Mouse (Mus musculus) midbrain, embryonic 11.5 days (tissue): Measurements from ENCODE around the gene Steap3. TPM values are rescaled to one million over a fixed set of nuclear protein-coding genes. Genes with fewer than 3 reads are reported as not detected.

Experiments used
- ATAC-seq: fragments of 200-750 bp; cut with Nextera tagmentation; 2 replicates; pipeline ENCODE4 v1.8.0; 2017; ENCODE audit warnings: moderate TSS enrichment, moderate library complexity; ENCODE audit not compliant: low FRiP score
- DNase-seq: peaks from one replicate; pipeline ENCODE4 v3.0.0; 2015; ENCODE audit warnings: low spot score; ENCODE audit errors: missing footprints
- H3K27ac ChIP-seq: fragments of 300-500 bp; sonication (generic); 2 replicates; pipeline ENCODE4 v1.5.1; 2014; ENCODE audit warnings: low read depth, low read length
- H3K27me3 ChIP-seq: fragments of 300-500 bp; sonication (generic); 2 replicates; pipeline ENCODE4 v1.6.1; 2014; ENCODE audit warnings: mild to moderate bottlenecking, low read length, moderate library complexity, mixed read lengths; ENCODE audit not compliant: control insufficient read depth, insufficient read depth
- H3K36me3 ChIP-seq: fragments of 300-500 bp; sonication (generic); 2 replicates; pipeline ENCODE4 v1.6.1; 2014; ENCODE audit warnings: mild to moderate bottlenecking, low read length, moderate library complexity, mixed read lengths; ENCODE audit not compliant: control insufficient read depth, insufficient read depth
- H3K4me1 ChIP-seq: fragments of 300-500 bp; sonication (generic); 2 replicates; pipeline ENCODE4 v1.6.1; 2014; ENCODE audit warnings: low read length; ENCODE audit not compliant: control insufficient read depth, insufficient read depth
- H3K4me2 ChIP-seq: fragments of 300-500 bp; sonication (generic); 2 replicates; pipeline ENCODE4 v1.6.1; 2014; ENCODE audit warnings: mild to moderate bottlenecking, moderate library complexity
- H3K4me3 ChIP-seq: fragments of 300-500 bp; sonication (generic); 2 replicates; pipeline ENCODE4 v1.5.1; 2014; ENCODE audit warnings: low read depth, low read length
- H3K9ac ChIP-seq: fragments of 300-500 bp; sonication (generic); 2 replicates; pipeline ENCODE4 v1.6.1; 2014; ENCODE audit warnings: low read length
- H3K9me3 ChIP-seq: fragments of 300-500 bp; sonication (generic); 2 replicates; pipeline ENCODE4 v1.6.1; 2016; ENCODE audit warnings: low read length; ENCODE audit not compliant: control insufficient read depth
- WGBS: fragments of 180-500 bp; shearing (Covaris S2); extraction: QIAGEN DNeasy Blood & Tissue Kit; methylation state at CpG from one replicate; pipeline ENCODE4 v1.1.7; 2014; 5-methylcytosine and 5-hydroxymethylcytosine counted together
- polyA plus RNA-seq: library from polyadenylated mRNA; unstranded; fragments of >200 nt; fragmentation: Nextera tagmentation; extraction: Ambion mirVana; gene quantifications from 2 replicates; pipeline ENCODE4 v1.2.1, GENCODE M21; 2014

Steap3 gene
- polyA plus RNA-seq, 1 experiment from 2014 or later, result 3.0 TPM

DNA sequence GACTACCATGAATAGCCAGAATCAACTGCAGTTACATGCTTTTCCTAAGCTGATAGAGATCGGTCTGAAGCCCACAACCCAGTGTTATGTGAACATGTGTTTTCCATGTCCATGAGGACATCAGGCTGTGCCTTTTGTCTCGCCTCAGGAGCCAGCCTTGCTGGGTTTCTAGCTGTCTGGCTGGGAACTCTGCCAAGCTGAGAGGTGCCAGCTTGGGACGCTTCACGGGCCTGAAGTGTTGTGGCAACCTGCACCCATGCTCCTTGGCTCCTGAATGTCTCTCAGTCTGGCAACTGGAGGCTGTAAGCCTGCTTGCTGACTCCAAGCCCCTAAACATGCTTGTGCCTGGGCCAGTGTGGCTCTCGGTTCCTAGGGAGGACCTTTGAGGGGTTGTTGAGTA is 130.0 kb downstream of the Steap3 start:
- no peak overlapping the region for H3K4me3 ChIP-seq
- DNase-seq, result no peak
- WGBS, result 80% methylated on average over 5 of the region's 5 CpGs

More for the DNA sequence above, 130.0 kb downstream of the Steap3 start:
- peaks cover 3% of the 10 kb centered on the region; the same call in 1 of the 2 replicates for H3K4me1 ChIP-seq
- H3K9me3 ChIP-seq, result no peaks in the 10 kb centered on the region
- no peaks in the 10 kb centered on the region for H3K27me3 ChIP-seq
- no peak overlapping the region for H3K27ac ChIP-seq
- no peak overlapping the region for H3K9ac ChIP-seq
- ATAC-seq, result no peak
- no peak overlapping the region for H3K4me2 ChIP-seq
- no peaks in the 10 kb centered on the region for H3K36me3 ChIP-seq

Other genes with a start within 250 kb of the Steap3 start
- 6.8 and 7.3 TPM in 2 replicates for gene Tmem37, start 198.6 kb downstream of the Steap3 start, polyA plus RNA-seq
- 690 and 715 TPM in 2 replicates for gene Dbi, start 151.6 kb downstream of the Steap3 start, polyA plus RNA-seq
- 26.4 and 27.1 TPM in 2 replicates for gene 3110009E18Rik, start 151.5 kb downstream of the Steap3 start, polyA plus RNA-seq
- gene C1ql2, start 67.9 kb upstream of the Steap3 start, polyA plus RNA-seq, result 0.62 and 0.77 TPM in 2 replicates
- not detected in 2 replicates for gene Marco, start 232.3 kb upstream of the Steap3 start, polyA plus RNA-seq